Mouse (Mus musculus) common myeloid progenitor, adult 5-6 weeks (primary cell): ENCODE measurements around the gene Gpbp1l1. TPM values are rescaled to one million over a fixed set of nuclear protein-coding genes. Genes with fewer than 3 reads are reported as not detected.
A peak's percentile ranks its signal among the peaks of the same experiment; 100 is the strongest.

Source experiments
- ATAC-seq: replicated peaks from 2 replicates; pipeline ENCODE4 v1.8.0; 2016; ENCODE audit warnings: low read depth, mild to moderate bottlenecking, moderate TSS enrichment, inconsistent platforms; ENCODE audit not compliant: poor library complexity, severe bottlenecking
- total RNA-seq: library from RNA; stranded (forward); fragments of 200-1000, 187-1606 nt; gene quantifications from 2 replicates; pipeline ENCODE4 v1.2.3, GENCODE M21; 2017

Gpbp1l1 gene
- total RNA-seq, 1 experiment from 2014 or later: 123 TPM

GRCm38 (mm10) chr4:116627722-116628662, 70.5 kb downstream of the Gpbp1l1 start, which contains the start of gene Nasp:
TSS of gene Nasp (minus strand) at chr4:116627941.
- peak; percentile 78 for ATAC-seq

GRCm38 (mm10) chr4:116635197-116635596, 77.7 kb downstream of the Gpbp1l1 start:
- ATAC-seq: no peak

- ATAC-seq: no peak
Measured at GRCm38 (mm10) chr4:116638821-116639220, 81.4 kb downstream of the Gpbp1l1 start.

- no peak for ATAC-seq
Measured at GRCm38 (mm10) chr4:116642071-116642470, 84.6 kb downstream of the Gpbp1l1 start.

Other genes with a start within 250 kb of the Gpbp1l1 start
- gene Mast2, start 93.5 kb upstream of the Gpbp1l1 start, total RNA-seq: 9.2 and 17.7 TPM in 2 replicates
- gene Ipp, start 50.1 kb upstream of the Gpbp1l1 start, total RNA-seq: 18.3 and 23.0 TPM in 2 replicates
- 8.7 and 16.0 TPM in 2 replicates for gene Tmem69, start 1.7 kb upstream of the Gpbp1l1 start, total RNA-seq
- 1.6 and 5.6 TPM in 2 replicates for gene Ccdc17, start 39.0 kb downstream of the Gpbp1l1 start, total RNA-seq
- 465 and 496 TPM in 2 replicates for gene Nasp, start 70.3 kb downstream of the Gpbp1l1 start, total RNA-seq
- 416 TPM in 2 replicates for gene Akr1a1, start 94.0 kb downstream of the Gpbp1l1 start, total RNA-seq
- 266 and 285 TPM in 2 replicates for gene Prdx1, start 127.9 kb downstream of the Gpbp1l1 start, total RNA-seq
- gene Mmachc, start 150.7 kb downstream of the Gpbp1l1 start, total RNA-seq: 22.7 and 24.9 TPM in 2 replicates
- gene Ccdc163, start 150.9 kb downstream of the Gpbp1l1 start, total RNA-seq: 12.3 and 35.8 TPM in 2 replicates
- gene Tesk2, start 163.3 kb downstream of the Gpbp1l1 start, total RNA-seq: 1.8 and 4.9 TPM in 2 replicates
- gene Toe1, start 250.0 kb downstream of the Gpbp1l1 start, total RNA-seq: 31.4 and 38.1 TPM in 2 replicates